Mouse (Mus musculus) heart, postnatal 14 days (tissue): ENCODE measurements around the gene Irak4. TPM values are rescaled to one million over a fixed set of nuclear protein-coding genes. Genes with fewer than 3 reads are reported as not detected.

Experiments
- DNase-seq, 2 experiments: peaks; one replicate each; pipeline ENCODE4 v3.0.0; 2021 to 2022
- intact Hi-C: fragments of 180-260 bp; cut with DNase I; formaldehyde crosslinking; loops from one replicate; pipeline ENCODE4 v1.15.1; 2025
- long read RNA-seq, 2 experiments: library from polyadenylated mRNA; stranded (forward); transcript quantifications; one replicate each; pipeline ENCODE4 v2.0.0; 2021
- total RNA-seq, 2 experiments: library from RNA; stranded (reverse); gene quantifications; 2 replicates each; pipeline ENCODE4 v1.2.3; 2021

Gene Irak4
- 1 to 10 TPM; 6.2 to 7.6 TPM for total RNA-seq
- long read RNA-seq, experiment 1, partial matches to known transcripts, result 1 of 7 reads
- long read RNA-seq, experiment 1, other reads (novel, unspliced or antisense), result 4 of 7 reads
- long read RNA-seq, experiment 2, partial matches to known transcripts, result 0 of 7 reads
- long read RNA-seq, experiment 2, other reads (novel, unspliced or antisense), result 5 of 7 reads

DNA sequence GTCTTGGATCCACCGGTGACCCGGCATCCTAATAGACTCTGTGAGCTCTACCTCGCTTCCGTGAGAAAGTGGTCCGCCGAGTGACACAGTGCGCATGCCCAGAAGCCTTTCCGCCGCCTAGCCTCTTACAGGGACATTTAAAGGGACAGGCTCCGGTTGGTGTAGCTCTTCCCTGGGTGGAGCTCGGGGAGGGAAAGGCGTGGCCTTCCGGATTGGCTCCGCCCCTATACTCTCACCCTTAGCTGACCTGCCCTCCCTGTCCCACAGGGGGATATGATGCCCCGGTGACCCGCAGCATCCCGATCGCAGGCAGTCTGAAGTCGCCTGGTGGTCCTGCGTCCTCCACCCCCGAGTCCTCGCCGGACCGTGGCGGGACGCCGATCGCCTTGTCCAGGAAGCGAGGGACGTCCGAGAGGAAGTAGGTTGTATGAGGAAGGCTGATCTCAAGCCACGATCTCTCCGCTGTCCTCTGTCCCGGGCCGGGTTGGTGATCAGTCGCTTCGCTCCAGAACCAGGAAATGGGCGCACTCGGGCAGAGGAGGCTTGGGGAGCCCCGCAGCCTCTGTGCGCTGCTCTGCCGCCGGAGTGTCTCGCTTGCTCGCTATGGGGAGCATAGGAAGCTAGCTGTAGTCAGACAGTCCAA lies at the start of gene Irak4, which contains the start of gene Pus7l:
TSS of gene Irak4 (plus strand) at position 235 of the 643 bp plus-strand sequence.
TSS of gene Pus7l (minus strand) at position 139 of the 643 bp plus-strand sequence.
- intact Hi-C loops, result no loop called here
- peak; percentile 93 for DNase-seq

- no peak for DNase-seq
- intact Hi-C loops, result no loop called here
Observed at GRCm38 (mm10) chr15:94494445-94494844, 49.0 kb upstream of the Irak4 start.

DNA sequence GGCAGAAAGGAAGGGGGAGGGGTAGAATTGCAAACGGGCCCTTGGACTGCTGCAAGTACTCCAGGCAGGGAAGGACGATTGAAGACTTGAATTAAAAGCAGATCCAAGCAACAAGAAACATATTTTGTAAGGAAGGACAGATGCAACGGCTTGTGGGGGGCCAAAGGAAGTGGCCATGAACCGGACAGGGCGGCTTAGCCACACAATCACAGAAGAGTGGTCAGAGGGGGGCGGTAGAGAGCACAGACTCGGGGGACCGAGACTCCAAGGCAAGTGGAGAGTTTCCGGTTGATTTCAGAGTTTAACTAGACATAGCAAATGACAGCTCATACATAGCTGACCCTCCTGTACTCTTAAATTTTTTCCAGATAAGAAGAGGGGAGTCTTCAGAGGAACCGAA lies 47.5 kb upstream of the Irak4 start:
- DNase-seq, result no peak
- intact Hi-C loops, result no loop called here

- intact Hi-C loops, result no loop called here
- DNase-seq, result no peak
Observed at GRCm38 (mm10) chr15:94499260-94499659, 44.2 kb upstream of the Irak4 start.

GRCm38 (mm10) chr15:94503451-94504215 lies 39.8 kb upstream of the Irak4 start:
- intact Hi-C loops, result no loop called here
- DNase-seq, result peak; percentile 8 to 19

DNA sequence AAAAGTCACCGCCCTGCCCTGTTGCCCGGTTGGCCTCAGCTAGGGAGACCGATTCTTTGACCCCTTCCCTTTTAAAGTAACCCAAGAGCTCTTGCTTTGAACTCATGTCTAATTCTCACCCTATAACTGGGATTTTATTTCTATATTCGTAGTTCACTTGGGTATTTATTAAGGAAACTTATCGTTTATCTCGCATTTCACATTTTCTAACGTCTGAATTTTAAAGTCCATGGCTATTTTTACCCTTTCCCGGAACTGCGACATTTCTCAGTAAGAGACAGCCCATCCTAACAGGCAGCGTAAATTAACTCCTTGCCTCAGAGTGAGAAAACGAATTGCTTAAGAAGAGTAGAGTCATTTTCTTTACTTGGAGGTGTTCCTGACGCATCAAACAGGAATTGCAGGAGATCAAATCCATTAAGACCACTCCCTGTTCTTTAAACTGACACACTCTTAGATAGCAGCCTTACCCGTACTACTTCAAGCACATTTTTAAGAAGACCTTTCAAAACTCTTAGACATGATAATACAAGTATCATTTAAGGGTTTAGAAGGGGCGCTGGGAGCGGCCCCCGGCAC lies 25.4 kb upstream of the Irak4 start:
- DNase-seq, result no peak
- intact Hi-C loops, result loop anchor here (2.0 to 10.0 kb wide), 2 partner anchors 133 to 253 kb away; no protein-coding TSS in a partner anchor

- intact Hi-C loops, result no loop called here
- DNase-seq, result peak in 1 of 2 experiments; percentile 56
Observed at GRCm38 (mm10) chr15:94520205-94520900, 23.1 kb upstream of the Irak4 start.

GRCm38 (mm10) chr15:94520959-94521358 lies 22.5 kb upstream of the Irak4 start:
- DNase-seq, result no peak
- intact Hi-C loops, result no loop called here

DNA sequence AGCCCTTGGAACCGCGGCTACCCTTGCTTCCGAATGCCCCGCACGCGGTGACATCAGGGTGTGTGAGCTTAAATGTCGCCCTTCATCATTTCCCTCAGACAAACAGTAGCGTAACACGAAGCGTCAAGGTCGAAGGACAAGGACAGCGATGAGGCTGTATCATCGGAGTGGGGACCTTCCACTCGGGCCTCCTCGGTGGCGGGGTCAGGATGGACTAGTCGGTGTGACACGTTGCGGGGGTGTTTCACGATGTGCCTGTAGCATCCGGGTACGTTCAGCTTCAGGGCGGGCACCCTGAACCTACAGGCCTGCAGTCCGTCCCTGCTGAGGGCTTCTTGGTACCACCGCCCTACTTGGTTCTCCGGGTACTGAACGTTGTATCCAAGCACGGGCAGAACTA lies 20.2 kb upstream of the Irak4 start:
- DNase-seq, result no peak
- intact Hi-C loops, result no loop called here

GRCm38 (mm10) chr15:94524956-94525355 lies 18.5 kb upstream of the Irak4 start:
- DNase-seq, result peak in 1 of 2 experiments; percentile 36
- intact Hi-C loops, result no loop called here

DNA sequence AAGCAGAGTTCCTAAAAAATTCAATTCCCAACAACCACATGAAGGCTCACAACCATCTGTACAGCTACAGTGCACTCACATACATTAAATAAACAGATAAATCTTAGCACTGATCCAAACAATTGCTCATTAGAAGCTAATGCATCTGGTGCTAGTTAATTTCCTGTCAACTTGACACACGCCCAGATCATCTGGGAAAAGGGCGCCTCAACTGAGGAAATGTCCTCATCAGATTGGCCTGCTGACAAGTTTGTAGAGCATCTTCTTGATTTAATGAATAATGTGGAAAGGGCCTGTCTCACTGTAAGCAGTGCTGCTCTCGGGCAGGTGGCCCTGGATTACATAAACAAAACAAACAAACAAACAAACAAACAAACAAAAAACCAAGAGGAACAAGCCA lies 12.9 kb upstream of the Irak4 start:
- intact Hi-C loops, result no loop called here
- no peak for DNase-seq

DNA sequence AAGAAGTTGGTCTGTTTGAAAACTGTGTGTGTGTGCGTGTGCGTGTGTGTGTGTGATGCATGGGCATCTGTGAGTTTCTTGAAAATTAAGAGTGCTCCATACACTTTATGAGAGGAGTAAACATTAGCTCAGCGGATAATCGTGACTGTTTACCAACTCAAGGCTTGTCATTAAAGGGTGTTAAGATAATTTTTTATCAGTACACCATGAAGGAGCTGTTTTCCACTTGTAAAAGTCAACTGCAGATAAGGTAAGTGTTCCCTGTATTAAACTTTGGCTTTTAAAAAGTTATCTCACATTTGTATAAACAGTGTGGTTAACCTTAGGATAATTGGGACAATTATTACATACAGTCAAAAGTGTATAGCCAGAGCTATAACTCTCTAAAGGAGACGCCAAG lies 11.1 kb upstream of the Irak4 start:
- intact Hi-C loops, result no loop called here
- no peak for DNase-seq

GRCm38 (mm10) chr15:94532956-94533355 lies 10.5 kb upstream of the Irak4 start:
- intact Hi-C loops, result no loop called here
- DNase-seq, result no peak

DNA sequence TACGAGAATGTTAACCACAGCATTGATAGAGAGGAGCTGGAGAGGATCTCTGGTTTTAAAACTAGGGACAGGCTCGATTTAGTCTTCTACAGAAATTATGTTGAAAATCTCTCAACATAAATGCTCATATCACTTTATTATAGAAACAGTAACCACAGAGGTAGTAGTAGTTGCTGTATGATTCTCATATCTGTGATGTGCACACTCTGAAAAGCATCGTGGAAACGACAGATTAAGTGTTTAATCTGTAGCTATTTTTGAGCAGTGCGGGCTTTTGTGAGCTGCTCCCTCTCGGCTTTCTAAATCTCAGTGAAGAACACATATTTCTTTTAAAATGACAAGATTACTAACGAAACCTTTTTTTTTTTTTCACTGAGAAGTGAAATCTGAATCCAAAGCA lies 7.9 kb upstream of the Irak4 start:
- no peak for DNase-seq
- intact Hi-C loops, result no loop called here

DNA sequence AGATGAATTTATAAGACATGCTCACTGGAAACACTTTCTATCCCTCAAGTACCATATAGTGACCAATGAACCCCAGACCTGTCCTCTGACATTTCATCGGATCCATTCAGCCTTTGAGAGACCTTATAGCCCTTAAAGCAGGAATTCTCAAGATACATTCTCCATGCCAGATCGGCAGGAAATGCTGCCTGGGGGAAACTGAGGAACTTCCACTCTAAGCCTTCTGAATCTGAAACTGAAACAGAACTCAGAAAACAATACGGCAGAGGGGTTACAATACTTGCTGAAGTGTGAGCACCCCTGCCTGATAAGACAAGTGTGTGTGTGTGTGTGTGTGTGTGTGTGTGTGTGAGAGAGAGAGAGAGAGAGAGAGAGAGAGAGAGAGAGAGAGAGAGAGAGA lies 4.1 kb upstream of the Irak4 start:
- intact Hi-C loops, result no loop called here
- no peak for DNase-seq

DNA sequence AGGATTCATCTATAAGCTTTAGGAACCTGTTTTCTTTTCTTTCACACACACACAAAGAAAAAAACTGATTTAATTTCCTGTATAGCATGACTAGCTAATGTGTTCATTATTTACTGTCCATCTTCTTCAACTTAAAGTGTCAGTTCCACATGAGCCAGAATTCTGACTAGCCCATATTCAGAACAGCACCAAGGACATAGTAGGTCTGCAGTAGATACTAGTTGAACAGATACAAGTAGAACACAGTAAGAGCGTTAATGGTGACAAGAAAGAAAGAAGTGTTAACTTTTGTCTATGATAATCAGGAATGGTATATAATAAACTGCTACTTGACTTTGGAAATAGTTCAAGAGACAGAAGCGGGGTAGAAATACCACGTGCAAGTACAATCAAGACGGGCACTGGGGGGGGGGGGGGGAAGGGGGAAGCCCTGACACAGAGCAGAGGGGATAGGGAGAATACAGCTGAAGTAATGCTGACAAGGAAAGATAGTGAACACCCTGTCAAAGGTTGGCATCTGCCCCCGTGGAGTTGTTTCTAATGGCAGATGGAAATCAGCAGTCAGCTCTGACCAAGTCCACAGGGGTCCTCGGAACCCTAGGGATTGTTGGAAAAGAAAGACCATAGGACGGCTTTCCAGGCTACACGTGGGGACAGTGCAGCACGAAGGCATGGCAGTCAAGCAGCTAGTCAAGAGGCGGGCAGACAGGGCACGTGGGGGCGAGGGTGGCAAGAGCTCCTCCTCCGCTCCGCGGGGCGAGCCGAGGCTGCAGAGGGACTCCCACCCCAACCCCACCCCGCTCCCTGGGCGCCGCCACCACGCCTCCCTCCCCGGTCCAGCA lies 655 bp upstream of the Irak4 start:
- no peak for DNase-seq
- intact Hi-C loops, result no loop called here

DNA sequence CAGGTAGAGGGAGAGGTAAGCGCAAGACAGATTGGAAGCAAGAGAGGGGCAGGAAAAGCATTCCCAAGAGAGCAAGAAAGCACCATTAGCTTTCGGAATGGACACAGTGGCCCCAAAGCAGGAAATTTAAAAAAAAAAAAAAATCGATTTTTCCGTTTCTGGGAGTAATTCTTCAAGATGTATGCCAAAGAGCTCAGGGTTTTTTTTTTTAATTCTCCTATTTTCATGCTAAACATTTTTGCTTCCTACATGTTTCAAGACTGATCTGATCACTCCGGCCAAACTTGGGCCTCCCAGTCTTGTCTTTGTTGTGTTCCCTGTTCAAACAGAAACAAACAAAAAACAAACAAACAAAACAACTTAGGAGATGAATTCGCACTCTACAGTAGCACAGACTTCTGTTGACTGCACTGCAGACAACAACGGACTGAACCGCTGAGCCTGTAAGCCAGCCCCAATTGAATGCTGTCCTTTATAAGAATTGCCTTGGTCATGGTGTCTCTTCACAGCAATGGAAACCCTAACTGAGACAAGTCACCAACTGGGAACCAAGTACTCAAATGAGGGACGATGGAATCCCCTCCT lies 701 bp downstream of the Irak4 start:
- intact Hi-C loops, result no loop called here
- DNase-seq, result no peak

- intact Hi-C loops, result no loop called here
- DNase-seq, result no peak
Observed at GRCm38 (mm10) chr15:94544844-94545243, 1.4 kb downstream of the Irak4 start.

GRCm38 (mm10) chr15:94553536-94553935 lies 10.1 kb downstream of the Irak4 start:
- intact Hi-C loops, result no loop called here
- DNase-seq, result no peak
